Mouse (Mus musculus) gastrocnemius, adult 2 months (tissue): ENCODE measurements around the gene Shisa7. TPM values are rescaled to one million over a fixed set of nuclear protein-coding genes. Genes with fewer than 3 reads are reported as not detected.
"Not testable (repeated sequence)": the region's sequence is repeated elsewhere in the genome, so short reads cannot be mapped to it uniquely, and the experiment has no call there.

ENCODE experiments used
- DNase-seq: peaks from one replicate; pipeline ENCODE4 v3.0.0; 2022
- H3K27ac ChIP-seq: fragments of 200-600 bp; 2 replicates; pipeline ENCODE4 v1.8.1; 2022; ENCODE audit warnings: mild to moderate bottlenecking
- H3K4me3 ChIP-seq: fragments of 200-600 bp; 2 replicates; pipeline ENCODE4 v1.8.1; 2022; ENCODE audit warnings: mild to moderate bottlenecking, moderate library complexity
- CTCF ChIP-seq: fragments of 200-600 bp; IDR thresholded peaks from 2 replicates; pipeline ENCODE4 v1.8.1; 2022; ENCODE audit warnings: antibody characterized with exemption, mild to moderate bottlenecking, moderate library complexity
- intact Hi-C: fragments of 180-260 bp; cut with DNase I; formaldehyde crosslinking; loops from one replicate; pipeline ENCODE4 v1.15.1; 2025
- long read RNA-seq, 2 experiments: library from polyadenylated mRNA; stranded (forward); transcript quantifications; one replicate each; pipeline ENCODE4 v2.0.0; 2021
- total RNA-seq, 2 experiments: library from RNA; stranded (reverse); gene quantifications; 2 replicates each; pipeline ENCODE4 v1.2.3; 2021

Gene Shisa7
- not detected for total RNA-seq
- long read RNA-seq, experiment 1: 0 reads
- long read RNA-seq, experiment 2: 0 reads

DNA sequence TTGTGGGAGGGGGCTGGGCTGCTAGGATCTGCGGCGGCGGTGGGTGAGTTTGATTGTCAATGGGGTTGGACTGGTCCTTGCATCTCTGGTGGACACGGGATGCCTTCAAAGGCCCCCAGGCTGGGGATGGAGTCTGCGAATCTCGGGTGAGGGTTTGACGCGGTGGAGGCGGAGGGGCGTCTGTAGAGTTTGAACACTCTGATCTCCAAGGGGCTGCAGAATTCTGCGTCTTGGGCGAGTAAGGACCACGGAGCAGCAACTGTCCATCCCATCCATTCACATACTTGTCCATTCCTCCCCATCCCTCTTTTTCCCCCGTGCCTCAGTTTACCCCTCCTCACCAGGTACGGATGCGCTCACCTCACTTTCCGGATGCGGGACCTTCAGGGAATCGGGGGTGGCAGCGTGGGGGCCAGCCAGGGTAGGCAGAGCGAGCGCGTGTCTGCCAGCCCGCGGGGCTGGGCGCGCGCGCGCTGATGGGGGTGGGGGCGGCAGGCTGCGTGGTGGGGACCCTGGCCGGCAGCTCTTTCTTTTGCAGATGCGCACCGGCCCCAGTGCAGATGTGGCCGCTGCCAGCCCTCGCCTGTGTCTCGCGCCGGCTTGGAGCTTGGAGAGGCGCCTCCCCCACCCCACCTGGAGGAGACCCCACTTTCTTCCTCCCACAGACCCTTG lies at the start of gene Shisa7:
Shisa7 (minus strand) TSS at position 452 of the 672 bp plus-strand sequence.
- intact Hi-C loops: no loop called here
- no peak for DNase-seq
- no peak within 1 kb of the TSS for H3K27ac ChIP-seq
- peak within 1 kb of the TSS; percentile 34 for H3K4me3 ChIP-seq
- TF ChIP-seq CTCF: no peak

DNA sequence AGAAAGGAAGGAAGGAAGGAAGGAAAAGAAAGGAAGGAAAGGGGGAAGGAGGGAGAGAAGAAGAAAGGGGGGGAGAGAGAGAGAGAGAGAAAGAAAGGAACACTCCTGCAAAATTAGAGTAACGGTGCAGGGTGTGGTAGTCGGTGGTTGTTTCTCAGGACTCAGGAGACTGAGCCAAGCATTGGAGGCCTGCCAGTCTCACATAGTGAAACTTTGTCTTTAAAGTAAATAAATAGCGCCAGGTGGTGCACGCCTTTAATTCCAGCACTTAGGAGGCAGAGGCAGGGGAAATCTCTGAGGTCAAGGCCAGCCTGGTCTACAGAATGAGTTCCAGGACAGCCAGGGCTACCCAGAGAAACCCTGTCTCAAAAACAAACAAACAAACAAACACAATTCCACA lies 42.2 kb upstream of the Shisa7 start:
- Histone ChIP-seq H3K27ac (peak overlapping the region; percentile 43; the same call in 1 of the 2 replicates), H3K4me3 (no peak overlapping the region)
- intact Hi-C loops: no loop called here
- TF ChIP-seq CTCF: no peak
- DNase-seq: no peak

DNA sequence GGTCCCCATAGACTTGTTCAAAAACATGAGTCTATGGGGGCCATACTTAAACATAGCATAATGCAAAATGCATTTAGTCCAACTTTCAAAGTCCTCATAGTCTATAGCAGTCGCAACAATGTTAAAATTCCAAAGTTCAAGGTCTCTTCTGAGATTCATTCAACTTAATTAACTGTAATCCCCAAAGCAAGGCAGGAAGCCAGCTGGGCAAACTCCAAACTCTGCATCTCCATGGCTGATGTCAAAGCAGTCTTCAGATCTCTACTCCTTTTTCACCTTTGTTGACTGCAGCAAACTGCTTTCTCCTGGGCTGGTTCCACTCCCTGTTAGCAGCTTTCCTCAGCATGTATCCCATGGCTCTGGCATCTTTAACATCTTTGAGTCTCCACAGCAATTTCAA lies 34.5 kb upstream of the Shisa7 start:
- H3K4me3 ChIP-seq, H3K27ac ChIP-seq, intact Hi-C loops, DNase-seq: not testable (repeated sequence)

DNA sequence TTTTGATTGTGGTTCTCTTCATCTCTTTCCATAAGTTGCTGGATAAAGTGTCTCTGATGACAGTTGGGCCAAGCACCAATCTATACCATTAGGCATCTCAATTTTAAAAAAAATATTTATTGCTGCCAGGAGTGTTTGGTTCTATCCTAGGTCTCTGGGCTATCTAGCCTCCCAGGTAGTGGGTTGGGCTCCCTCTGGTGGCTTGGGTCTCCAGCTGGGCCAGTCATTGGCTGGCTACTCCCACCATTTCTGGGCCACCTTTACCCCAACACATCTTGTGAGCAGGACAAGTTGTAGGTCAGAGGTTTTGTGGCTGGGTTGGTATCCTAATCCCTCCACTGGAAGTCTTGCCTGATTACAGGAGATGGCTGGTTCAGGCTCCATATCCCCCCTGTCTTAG lies 33.7 kb upstream of the Shisa7 start:
- Histone ChIP-seq H3K4me3 (peak overlapping the region; percentile 88), H3K27ac (peak overlapping the region; percentile 98)
- peak; percentile 56 for TF ChIP-seq CTCF
- intact Hi-C loops: no loop called here
- peak; percentile 47 for DNase-seq

DNA sequence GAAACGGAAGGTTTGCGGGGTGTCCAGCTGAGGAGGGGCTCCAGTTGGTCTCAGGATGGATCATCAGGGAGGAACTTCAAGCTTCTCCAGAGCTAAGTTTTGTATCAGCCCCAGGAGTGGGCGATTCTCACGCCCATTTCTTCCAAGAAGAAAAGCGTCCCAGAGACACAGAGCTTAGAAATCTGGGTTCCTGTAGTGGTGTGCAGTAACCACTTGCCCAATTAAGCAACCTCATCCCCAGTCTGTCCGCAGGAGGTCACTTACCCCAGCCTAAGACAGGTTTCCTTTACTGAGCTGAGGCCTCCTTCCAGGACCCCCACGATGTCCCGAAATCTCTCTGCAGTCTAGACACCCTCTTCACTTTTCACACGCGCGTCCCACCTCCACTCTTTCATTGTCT lies 32.7 kb upstream of the Shisa7 start:
- no peak for TF ChIP-seq CTCF
- H3K4me3 ChIP-seq: peak overlapping the region; percentile 88
- intact Hi-C loops: loop anchor here (2.0 kb wide), 1 partner anchor 38 kb away; the partner anchor contains the start of gene Zfp628
- peak overlapping the region; percentile 98 for H3K27ac ChIP-seq
- DNase-seq: no peak

DNA sequence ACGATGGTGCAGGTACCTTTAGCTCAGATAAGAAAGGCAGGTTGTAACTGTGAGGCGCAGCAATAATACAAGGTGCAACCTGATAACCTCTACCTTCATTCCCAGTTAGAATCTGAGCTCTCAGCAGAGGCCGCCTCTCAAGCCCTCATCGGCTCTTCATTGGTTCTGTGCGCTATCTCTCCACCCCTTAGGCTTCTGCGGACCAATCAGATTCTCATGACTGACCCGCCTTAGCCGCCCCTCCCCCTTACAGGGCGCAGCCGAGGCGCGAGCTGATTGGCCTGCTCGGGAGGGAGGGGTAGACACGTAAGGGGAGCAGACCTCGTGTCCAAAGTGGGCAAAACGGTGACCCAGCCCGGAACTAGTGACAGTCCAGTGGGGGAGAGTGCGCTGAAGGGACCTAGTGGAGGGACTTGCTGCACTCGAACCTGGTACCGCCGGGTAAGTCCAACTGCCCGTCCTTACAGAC lies 32.3 kb upstream of the Shisa7 start, which contains the start of gene Isoc2a:
Isoc2a (plus strand) TSS at position 401 of the 469 bp plus-strand sequence.
- Histone ChIP-seq H3K27ac (peak within 1 kb of the TSS; percentile 98), H3K4me3 (peak within 1 kb of the TSS; percentile 88)
- no peak for TF ChIP-seq CTCF
- peak; percentile 96 for DNase-seq
- intact Hi-C loops: loop anchor here (2.0 kb wide), 1 partner anchor 38 kb away; the partner anchor contains the start of gene Zfp628

DNA sequence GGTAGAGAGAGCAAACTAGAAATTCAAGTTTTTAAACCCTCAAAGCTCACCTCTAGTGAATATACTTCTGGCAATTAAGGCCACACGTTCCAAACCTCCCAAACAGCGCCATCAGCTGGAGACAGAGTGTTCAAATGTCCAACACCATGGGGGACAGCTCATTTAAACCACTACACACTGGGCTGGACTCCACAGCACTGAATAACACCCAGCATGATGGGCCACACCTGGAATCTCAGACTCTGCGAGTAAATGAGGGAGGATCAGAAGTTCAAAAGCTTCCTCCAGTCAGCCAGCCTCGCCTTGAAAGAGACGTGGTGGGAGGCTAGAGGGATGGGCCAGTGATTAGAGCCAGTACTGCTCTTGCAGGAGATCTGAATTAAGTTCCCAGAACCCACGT lies 25.6 kb upstream of the Shisa7 start, which contains the start of gene Isoc2b:
Isoc2b (minus strand) TSS at position 126 of the 400 bp plus-strand sequence.
- intact Hi-C loops: no loop called here
- Histone ChIP-seq H3K27ac (no peak within 1 kb of the TSS), H3K4me3 (no peak within 1 kb of the TSS)
- no peak for TF ChIP-seq CTCF
- DNase-seq: no peak

DNA sequence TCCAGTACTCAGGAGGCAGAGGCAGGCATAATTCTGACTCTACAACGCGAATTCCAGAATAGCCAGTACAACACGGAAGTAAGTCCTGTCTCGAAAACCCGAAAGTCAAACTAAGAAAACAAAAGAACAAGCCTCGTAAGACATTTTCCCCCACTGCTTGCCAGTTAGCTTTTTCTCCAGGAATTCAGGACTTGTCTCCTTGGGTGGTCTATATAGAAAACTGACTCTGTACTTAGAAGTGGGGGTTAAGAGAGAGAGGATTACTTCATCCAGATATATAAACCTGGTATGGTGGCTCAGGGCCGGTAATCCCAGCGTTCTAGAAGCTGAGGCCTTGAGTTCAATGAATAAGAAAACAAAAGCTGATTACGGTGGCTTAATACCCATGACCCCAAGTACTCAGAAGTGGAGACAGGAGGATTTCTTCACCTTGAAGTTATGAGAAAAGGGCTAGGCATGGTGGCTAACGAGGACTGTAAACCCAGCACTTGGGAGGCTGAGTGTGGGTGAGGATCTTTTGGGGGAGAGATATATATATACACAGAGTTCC lies 22.2 kb upstream of the Shisa7 start:
- DNase-seq: no peak
- TF ChIP-seq CTCF: no peak
- Histone ChIP-seq H3K4me3 (peak overlapping the region; percentile 94), H3K27ac (peak overlapping the region; percentile 88)
- intact Hi-C loops: loop anchor here (1.0 to 5.0 kb wide), 3 partner anchors 9 to 179 kb away; partner anchors contain the start of genes Fiz1, Hspbp1 and Zfp524

DNA sequence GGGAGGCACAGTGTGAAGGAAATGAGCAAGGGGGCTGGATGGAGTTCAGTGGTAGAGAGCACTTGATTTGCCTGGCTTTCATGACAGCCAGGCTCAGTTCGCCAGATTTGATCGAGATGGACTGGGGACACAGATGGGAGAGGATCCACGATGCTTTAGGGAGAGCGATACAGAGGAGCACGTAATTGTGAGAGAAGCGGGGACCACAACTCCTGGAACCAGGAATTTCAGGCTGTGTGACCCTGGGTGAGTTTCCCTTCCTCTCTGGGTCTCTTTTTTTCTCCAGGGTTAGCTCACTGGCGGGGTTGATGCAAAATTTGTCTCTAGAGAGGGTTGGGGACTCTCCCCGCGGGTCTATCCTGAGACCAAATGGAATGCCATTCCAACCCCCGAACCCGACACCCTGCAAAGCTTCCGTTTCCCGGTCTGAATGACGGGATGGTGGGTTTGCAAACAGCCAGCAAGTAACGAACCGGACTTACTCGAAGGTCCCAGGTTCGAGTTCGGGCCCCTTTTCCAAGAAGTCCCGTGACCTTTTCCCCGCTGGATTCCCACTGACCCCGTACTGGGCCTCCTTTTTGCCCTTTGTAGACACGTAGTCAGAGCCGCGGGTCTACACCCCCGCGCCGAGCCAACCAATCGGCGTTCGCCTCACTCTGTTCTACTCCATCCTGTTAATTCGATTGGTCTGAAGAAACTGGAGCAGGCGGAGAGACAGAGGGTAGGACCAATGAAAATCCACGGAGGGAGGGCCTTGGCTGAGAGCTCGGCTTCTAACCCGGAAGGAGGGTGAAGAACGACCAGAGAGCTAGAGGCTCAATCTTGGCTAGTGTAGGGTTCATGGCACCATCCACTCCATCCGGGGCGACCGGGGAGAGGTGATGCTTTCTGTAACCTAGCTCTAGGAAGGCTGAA lies 21.3 kb upstream of the Shisa7 start:
- DNase-seq: peak; percentile 97
- Histone ChIP-seq H3K27ac (peak overlapping the region; percentile 88), H3K4me3 (peak overlapping the region; percentile 94)
- TF ChIP-seq CTCF: no peak
- intact Hi-C loops: loop anchor here (2.0 to 5.0 kb wide), 3 partner anchors 73 to 179 kb away; partner anchors contain the start of genes Fiz1, Hspbp1 and Zfp524

DNA sequence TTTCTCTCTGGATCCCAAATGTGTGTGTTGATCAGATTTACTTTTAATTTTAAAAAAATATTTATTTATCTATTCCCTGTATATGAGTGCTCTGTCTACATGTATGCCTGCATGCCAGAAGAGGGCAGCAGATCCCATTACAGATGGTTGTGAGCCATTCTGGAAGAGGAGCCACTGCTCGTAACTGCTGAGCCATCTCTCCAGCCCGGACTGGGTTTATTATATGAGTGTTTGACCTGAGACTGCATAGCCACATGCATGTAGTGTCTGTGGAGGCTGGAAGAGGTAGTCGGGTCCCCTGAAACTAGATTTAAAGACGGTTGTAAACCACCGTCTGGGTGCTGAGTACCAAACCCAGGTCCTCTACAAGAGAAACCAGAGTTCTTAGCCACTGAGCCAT lies 20.6 kb upstream of the Shisa7 start:
- Histone ChIP-seq H3K27ac (peak overlapping the region; percentile 88), H3K4me3 (peak overlapping the region; percentile 94)
- TF ChIP-seq CTCF: peak; percentile 69
- peak; percentile 59 for DNase-seq
- intact Hi-C loops: loop anchor here (2.0 to 5.0 kb wide), 3 partner anchors 74 to 178 kb away; partner anchors contain the start of genes Fiz1, Hspbp1 and Zfp524

DNA sequence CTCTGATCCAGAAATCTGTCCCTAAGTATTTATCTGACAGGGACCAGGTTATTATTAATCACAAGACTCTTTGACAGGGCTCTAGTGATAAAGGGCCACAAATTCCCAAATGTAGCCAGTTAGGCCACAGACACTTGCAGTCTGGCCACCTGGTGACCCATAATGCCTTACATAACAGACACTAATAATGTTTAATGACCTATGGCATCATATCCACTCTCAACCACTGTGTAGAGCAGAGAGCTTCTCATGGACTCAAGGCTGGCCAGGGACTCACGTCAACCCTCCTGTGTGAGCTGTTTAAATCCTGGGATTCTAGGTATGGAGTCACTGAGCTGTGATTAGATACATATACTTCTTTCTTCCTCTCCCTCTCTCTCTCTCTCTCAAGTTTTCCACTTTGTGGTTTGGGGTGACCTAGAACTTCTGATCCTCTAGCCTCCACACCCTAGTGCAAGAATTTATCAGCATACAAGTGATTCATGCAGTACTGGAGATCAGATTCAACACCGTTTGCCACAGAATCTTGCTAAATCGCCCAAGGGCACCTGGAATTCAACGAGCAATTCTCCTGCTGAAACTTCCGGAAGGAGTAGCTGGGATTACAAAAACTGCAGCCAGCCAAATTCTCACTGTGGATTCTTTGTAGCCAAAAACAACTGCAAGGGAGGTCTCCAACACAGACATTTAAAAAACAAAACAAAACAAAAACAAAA lies 19.8 kb upstream of the Shisa7 start:
- Histone ChIP-seq H3K4me3 (no peak overlapping the region), H3K27ac (peak overlapping the region; percentile 53; the same call in 1 of the 2 replicates)
- TF ChIP-seq CTCF: no peak
- intact Hi-C loops: loop anchor here (2.0 kb wide), 1 partner anchor 75 kb away; no protein-coding TSS in a partner anchor
- DNase-seq: no peak
